Mouse (Mus musculus) c-Kit-positive CD71-positive TER-119-negative erythroid progenitor cells, embryonic 14.5 days (primary cell): ENCODE data around the gene Ebf3.

Source experiments
- DNase-seq: peaks from one replicate; pipeline ENCODE4 v3.0.0-alpha.2; 2013; ENCODE audit warnings: low read depth

Ebf3 gene

GRCm38 (mm10) chr7:137313904-137314691, at the start of gene Ebf3:
TSS of gene Ebf3 (minus strand) at chr7:137314445.
- DNase-seq: no peak

- no peak for DNase-seq
Observed at GRCm38 (mm10) chr7:137346860-137347259, 32.6 kb upstream of the Ebf3 start.

- no peak for DNase-seq
Observed at GRCm38 (mm10) chr7:137346068-137346467, 31.8 kb upstream of the Ebf3 start.

DNA sequence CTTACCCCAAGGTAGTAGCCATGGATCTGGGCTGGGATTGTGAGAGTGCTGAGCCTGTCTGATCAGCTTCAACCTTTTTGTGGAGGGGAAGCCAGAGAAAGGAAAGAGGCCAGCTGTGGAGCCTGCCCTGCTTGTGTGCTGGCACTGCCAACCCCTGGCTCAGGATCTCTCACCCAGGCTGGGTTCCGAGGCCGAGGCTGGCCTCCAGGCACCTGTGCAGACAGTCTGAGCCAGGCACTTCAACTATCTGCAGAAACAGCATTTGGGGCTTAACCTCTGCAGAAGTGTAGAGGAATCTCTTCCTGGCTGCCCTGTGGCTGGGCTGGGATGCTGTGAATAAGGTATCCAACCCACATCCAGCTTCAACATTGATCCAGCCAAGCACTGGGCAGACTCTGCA, 19.7 kb upstream of the Ebf3 start:
- DNase-seq: no peak

- no peak for DNase-seq
Observed at GRCm38 (mm10) chr7:137322926-137323325, 8.7 kb upstream of the Ebf3 start.

- DNase-seq: no peak
Observed at GRCm38 (mm10) chr7:137321961-137322784, 7.9 kb upstream of the Ebf3 start.

- DNase-seq: no peak
Observed at GRCm38 (mm10) chr7:137321141-137321813, 7.0 kb upstream of the Ebf3 start.

DNA sequence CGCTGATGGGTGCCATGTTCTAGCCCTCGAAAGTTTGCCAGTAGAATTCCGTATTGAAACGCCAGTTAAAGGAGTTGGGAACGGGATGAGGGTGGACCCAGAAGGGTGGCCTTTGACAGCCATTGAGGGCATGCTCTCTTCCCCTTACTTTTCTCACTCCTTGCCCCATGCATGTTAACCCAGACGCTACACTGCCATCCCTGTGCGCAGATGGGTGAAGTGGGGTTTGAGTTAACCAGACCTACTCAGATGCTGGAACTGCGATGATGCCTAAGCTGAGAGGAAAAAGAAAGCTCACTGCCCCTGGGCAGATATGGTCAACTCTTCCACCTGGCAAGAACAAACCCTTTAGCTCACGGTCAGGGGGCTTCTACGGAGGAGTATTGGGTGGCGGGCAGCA, 6.1 kb upstream of the Ebf3 start:
- no peak for DNase-seq

DNA sequence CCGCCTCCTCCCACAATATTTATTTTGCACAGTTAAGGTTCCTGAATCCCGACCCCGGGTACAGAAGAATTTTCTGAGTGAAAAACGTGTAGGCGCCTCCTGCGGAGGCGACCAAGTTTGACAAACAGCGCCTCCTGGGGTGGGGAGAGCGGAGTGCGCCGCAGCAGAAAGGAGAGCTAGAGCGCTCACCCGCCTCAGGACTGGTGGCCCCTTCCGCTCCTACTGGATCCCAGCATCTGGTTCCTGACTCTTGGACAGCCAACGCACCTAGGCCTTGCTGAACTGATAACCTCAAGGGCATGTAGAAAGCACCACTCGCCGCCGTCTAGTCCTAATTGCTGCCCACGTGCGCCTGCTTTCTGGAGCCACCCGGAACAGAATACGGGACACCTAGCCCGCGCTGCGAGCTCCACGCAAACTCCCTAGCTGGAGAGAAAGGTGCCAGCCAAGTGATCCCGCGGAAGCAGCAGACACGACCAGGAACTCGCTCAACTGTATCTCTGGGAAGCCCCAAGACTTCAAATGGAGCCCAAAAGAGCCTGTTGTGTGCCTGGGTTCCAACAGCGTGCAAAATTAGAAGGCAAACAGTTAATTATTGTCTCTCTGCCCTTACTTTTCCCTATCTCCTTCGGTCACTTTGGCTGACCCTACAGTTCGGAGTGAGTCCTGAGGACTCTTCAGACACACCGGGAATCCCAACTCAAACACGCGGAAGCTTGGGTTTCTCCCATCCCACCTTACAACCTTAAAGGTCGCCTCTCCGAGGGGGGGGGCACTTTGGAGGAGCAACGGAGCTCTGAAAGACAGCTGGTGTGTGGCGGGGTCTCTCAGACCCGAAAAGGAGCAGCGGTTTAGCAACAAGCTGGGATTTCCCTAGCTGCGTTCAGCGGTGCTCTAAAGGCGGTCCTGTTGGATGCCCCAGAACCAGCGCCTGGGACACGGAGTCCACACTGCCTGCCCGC, 5.0 kb upstream of the Ebf3 start:
- DNase-seq: no peak

GRCm38 (mm10) chr7:137318383-137318775, 4.1 kb upstream of the Ebf3 start:
- DNase-seq: no peak

DNA sequence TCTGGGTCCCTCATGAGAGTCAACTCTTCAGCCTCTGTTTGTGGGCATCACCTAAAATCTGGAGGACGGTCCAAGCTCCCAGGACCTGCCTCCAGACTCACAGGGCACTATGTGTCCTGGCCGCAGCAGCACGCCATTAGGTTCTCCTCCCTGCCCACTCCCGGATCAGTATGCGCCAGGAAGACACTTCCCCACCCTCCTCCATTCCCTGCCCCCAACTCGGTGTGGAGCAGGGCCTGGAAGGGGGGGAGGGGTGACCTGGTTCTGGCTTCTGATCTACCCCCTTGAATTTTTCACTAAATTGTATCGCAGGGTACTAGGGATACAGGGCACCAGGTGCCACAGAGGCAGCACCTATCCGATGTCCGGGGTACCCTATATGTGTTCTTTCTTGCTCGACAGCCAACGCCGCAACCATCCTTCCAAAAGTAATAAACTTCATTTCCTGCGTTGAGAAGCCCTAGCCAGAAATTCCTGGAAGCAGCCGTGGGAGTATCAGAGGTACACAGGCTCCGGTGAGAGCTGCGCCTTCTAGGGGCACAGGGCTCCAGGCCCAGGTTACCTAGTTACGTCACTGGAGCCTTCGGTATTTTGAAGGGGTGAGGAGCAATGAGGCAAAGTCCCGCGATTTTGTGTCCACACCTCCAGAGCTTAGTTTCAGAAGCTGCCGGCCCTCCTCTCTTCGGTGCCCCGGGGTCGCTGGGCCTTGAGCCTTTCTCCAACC, 3.6 kb upstream of the Ebf3 start:
- DNase-seq: no peak

- DNase-seq: no peak
Observed at GRCm38 (mm10) chr7:137316926-137317658, 2.8 kb upstream of the Ebf3 start.

- DNase-seq: no peak
Observed at GRCm38 (mm10) chr7:137316181-137316925, 2.1 kb upstream of the Ebf3 start.

DNA sequence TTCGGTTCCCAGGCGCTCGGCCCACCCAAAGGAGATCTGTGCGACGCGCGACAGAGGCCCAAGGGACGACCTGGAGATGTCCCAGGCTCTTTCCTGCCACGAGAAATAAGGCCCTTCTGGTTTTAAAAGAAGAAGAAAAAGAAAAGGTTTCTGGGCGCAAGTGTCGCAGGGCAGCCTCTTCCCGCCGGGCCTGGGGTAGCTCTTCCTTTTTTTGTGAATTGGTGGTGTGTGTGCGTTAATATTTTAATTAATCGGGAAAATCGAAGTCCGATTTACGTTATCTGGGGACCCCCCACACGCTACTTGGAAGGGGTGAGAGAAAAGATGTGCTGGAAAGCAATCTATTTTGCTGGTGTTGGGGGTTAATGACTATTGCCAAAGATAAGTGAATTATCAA, 1.3 kb upstream of the Ebf3 start:
- DNase-seq: no peak

DNA sequence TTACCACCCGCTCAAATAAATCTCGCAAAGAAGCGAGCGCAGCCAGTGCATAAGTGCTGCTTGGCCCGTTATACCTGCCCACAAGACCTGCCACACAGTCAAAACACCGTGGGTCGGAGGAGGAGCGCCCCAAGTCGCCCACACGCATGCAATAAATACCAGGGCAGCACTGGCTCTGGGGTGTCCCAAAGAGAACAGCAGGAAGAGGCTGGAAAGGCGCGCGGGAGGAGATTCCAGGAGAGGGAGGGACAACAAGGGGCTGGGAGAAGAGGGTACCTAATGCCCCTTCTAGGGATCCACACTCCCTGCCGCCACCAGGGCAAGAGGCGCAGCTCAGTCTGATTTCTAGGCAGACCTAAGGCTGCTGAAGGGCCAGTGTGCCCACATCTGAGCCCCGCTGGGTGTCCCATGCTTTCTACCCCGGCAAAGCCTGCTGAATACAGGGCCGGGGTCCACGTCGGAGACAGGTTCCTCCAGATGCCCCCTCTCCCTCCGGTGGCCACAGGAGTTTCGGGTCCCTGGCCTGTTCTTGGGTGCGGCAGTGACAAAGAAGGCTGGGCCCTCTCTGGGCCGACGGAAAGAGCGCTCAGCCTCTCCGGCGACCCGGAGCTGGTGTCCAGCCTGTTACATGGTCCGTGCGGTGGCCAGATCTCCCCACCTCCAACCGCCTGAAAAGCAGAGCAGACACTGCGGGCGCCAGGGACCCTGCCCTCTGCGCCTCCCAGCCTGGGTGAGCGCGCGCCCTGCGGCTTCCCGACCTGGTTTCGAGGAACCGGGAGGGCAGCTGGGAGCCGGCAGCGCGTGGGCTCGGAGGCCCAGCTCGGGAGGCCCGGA, 682 bp upstream of the Ebf3 start:
- no peak for DNase-seq

GRCm38 (mm10) chr7:137313183-137313903, 902 bp downstream of the Ebf3 start:
- no peak for DNase-seq

- DNase-seq: no peak
Observed at GRCm38 (mm10) chr7:137312933-137313182, 1.4 kb downstream of the Ebf3 start.
